Mouse (Mus musculus): ENCODE measurements around the gene Atxn2. TPM values are rescaled to one million over a fixed set of nuclear protein-coding genes. Genes with fewer than 3 reads are reported as not detected.
A peak's percentile ranks its signal among the peaks of the same experiment; 100 is the strongest.
"Not testable (repeated sequence)": the region's sequence is repeated elsewhere in the genome, so short reads cannot be mapped to it uniquely, and the experiment has no call there.

The Atxn2 gene
- total RNA-seq, 2 experiments from 2014 or later, result 174 to 180 TPM

- DNase-seq, result peak; percentile 71
Observed at GRCm38 (mm10) chr5:121712232-121712933, 1.2 kb downstream of the Atxn2 start.

GRCm38 (mm10) chr5:121712934-121713538, 1.9 kb downstream of the Atxn2 start:
- DNase-seq, result peak; percentile 78

- no peak for DNase-seq
Observed at GRCm38 (mm10) chr5:121714331-121714730, 3.2 kb downstream of the Atxn2 start.

GRCm38 (mm10) chr5:121714928-121715327, 3.8 kb downstream of the Atxn2 start:
- no peak for DNase-seq

- no peak for DNase-seq
Observed at GRCm38 (mm10) chr5:121718462-121718861, 7.3 kb downstream of the Atxn2 start.

DNA sequence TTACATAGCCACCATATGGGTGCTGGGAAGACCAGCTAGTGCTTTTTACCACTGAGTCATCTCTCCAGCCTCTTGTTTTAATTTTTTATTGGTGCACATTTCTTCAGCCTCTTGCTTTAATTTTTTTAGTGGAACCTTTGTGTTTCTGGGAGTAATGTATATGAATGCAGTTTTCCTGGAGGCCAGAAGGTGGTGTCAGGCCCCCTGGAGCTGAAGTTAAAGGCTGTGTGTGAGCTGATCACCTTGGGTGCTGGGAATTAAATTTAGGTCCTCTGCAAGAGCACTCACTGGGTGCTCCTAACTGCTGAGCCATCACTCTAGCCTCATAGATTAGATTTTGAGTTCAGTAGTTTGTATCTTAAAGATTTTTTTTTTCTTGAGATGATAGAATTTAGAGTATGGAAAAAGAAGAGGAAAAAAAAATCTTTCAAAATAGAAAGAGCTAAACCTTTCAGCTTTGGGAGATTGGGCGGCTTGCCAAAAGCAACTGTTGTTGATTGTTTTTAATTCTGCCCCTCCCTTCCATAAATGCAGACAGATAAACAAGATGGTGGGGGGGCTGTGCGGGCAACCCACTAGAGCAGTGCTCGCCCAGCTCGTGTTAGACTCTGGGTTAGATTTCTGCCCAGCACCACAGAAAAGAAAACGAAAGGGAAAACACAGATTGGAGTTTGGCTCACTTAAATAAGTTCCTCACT, 9.9 kb downstream of the Atxn2 start:
- DNase-seq, result no peak

GRCm38 (mm10) chr5:121721841-121722240, 10.7 kb downstream of the Atxn2 start:
- DNase-seq, result no peak

DNA sequence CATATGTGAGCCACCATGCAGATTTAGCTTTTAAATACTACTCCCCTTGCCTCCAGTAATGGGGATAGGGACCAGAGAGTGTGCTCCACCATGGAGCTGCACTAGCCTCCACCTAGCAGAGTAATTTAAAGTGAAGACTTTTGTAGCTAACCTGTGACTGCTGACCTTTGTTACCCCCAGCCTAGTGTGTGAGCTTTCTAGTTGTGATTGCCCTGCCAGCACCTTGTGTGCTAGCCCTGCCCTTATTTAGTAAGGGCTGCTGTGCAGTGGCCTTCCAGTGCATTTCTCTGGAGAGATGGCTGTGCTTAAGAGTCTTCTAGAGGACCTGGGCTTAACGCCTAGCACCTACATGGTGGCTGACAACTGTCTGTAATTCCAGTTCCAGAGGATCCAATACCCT, 13.5 kb downstream of the Atxn2 start:
- DNase-seq, result no peak

GRCm38 (mm10) chr5:121730057-121730456, 18.9 kb downstream of the Atxn2 start:
- DNase-seq, result no peak

- no peak for DNase-seq
Observed at GRCm38 (mm10) chr5:121736641-121737040, 25.5 kb downstream of the Atxn2 start.

- not testable (repeated sequence) for DNase-seq
Observed at GRCm38 (mm10) chr5:121738162-121738561, 27.0 kb downstream of the Atxn2 start.

GRCm38 (mm10) chr5:121738576-121739191, 27.5 kb downstream of the Atxn2 start:
- no peak for DNase-seq

GRCm38 (mm10) chr5:121740516-121740915, 29.4 kb downstream of the Atxn2 start:
- no peak for DNase-seq

DNA sequence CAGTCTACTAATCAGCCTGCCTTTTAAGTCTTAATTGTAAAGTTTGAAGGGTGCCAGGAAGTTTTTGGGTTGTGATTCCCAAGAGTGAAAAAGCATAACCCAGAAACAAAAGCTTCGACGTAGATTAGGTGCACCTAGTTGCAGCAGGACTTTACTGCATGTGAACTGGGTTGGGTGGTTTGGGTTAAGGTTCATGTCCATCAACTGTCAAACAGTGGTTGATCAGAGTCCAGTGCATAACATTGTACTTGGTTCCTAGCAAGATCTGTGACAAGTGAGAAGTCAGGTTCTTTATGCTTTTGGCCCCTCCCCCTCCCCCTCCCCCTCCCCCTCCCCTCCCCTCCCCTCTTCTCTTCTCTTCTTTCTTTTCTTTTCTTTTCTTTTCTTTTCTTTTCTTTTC, 31.8 kb downstream of the Atxn2 start:
- DNase-seq, result no peak

GRCm38 (mm10) chr5:121747884-121748594, 36.9 kb downstream of the Atxn2 start:
- DNase-seq, result not testable (repeated sequence)

DNA sequence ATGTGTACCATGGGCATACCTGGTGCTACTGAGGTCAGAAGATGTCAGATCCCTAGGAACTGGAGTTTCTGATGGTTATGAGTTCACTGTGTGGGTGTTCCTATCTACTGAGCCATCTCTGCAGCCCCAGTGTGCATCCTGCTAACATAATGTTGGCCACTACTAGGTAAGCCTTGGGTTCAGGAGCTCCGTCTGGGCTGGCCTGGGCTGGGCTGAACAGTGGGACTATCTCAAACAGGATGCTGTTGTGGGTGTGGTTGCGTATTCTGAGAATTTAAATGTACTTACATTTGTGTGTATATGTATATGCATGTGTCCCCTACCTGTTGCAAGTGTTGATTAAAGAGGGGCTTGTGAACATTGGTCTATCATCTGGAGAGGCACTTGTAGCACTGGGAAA, 38.5 kb downstream of the Atxn2 start:
- no peak for DNase-seq

DNA sequence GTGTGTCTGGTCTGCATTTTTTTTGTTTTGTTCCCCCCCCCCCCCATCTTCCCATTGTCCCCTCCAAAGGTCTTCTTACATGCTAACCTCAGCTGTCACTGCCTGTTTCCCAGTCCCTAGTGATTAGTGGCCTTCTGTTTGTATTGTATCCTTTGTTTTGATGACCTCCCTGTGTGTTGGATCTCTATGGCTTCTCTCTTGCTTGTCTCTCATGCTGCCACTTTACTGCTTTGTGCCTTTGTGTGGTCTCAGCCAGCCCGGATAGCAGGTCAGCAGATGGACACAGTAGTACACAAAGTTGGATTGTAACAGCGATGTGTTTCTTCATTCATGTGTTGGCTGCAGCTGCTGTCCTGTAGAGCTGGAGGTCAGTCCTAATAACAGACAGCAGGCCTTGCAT, 46.8 kb downstream of the Atxn2 start:
- DNase-seq, result no peak

GRCm38 (mm10) chr5:121758341-121758740, 47.2 kb downstream of the Atxn2 start:
- DNase-seq, result no peak

DNA sequence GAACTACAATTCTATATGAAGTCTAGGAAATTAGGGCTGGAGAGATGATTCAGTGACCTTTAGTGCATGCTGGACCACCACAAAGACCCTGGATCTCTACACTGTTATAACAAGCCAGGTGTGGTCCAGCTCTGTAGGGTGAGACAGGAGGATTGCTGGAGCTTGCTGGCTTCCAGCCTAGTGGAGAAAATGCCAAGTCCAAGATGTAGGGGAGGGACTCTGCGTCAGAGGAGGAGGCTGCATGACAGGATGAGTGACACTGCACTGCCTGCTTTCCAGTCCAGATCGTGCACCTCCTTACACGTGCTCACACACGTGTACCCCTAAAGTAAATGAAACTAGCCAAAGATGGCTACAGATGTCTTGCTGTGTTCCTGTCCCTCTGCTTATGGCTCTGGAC, 48.8 kb downstream of the Atxn2 start:
- DNase-seq, result no peak

DNA sequence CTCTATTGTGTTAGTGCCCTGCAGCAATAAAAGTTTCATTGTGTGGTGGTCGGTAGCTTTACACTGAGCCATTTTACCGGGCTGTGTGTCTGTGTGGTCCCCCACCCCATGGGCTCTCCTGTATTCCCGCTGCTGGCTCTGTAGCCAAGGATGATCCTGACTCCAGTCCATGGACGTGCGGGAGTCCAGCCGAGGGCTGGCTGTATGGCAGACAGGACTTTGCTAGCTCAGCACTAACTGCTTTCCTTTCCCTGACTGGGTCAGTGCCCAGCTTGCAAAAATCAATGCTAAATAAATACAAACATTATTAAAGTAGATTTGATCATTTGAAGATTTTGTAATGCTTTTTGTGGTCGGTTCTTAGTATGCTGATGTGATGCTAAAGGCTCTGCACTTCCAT, 50.3 kb downstream of the Atxn2 start:
- no peak for DNase-seq

DNA sequence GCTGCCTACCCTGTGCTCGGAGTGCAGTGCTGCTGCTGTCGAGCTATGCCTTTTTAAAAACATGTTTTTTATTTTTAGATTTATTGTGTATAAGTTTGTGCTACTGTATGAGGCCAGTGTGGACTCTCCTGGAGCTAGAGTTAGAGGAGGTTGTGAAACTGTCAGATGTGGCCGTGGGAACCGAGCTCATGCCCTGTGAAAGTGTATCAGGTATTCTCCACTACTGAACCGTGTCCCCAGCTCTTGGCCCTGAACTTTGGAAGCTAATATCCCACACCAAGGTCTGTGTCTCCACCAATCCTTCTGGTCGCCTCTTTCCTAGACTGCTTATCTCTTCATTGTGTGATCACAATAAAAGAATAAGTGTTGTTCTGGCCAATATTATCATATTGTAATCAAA, 51.8 kb downstream of the Atxn2 start:
- DNase-seq, result no peak

- DNase-seq, result no peak
Observed at GRCm38 (mm10) chr5:121765020-121765419, 53.9 kb downstream of the Atxn2 start.

All from heart, postnatal 4 days (tissue).